Mouse (Mus musculus) small intestine, adult 2 months (tissue): ENCODE results near the gene Uvrag.

ENCODE experiments used
- CTCF ChIP-seq: fragments of 200-500 bp; IDR thresholded peaks from 2 replicates; pipeline ENCODE4 v1.5.1; 2012; ENCODE audit warnings: low read depth, mild to moderate bottlenecking, control low read depth, inconsistent platforms, low read length, moderate library complexity, mixed read lengths; ENCODE audit not compliant: insufficient replicate concordance, insufficient read length; ENCODE audit errors: extremely low read depth
- POLR2A ChIP-seq: fragments of 200-500 bp; IDR thresholded peaks from 2 replicates; pipeline ENCODE4 v1.6.1; 2012; ENCODE audit warnings: low read depth, mild to moderate bottlenecking, control low read depth, inconsistent platforms, low read length, moderate library complexity

DNA sequence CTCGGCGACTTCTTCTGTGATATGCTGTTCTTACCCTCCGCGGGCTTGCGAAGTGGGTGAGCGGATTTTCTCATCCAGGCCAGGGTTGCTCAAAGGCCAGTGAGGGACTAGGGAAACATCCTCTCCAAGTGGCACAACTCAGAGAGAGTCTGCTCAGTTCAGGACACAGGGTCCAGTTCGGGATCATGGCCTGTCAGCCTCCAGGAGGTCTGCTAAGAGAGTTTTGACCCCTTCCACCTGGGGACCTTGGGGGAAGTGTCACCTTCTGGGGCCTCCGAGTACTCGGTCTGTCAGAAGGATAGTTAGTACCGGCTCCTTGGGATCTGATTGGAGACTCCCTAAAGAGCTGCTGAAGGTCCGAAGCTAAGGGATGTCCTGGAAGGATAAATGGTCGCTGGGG lies 301.6 kb downstream of the Uvrag start:
- no peak for TF ChIP-seq CTCF
- no peak for TF ChIP-seq POLR2A
